Mouse (Mus musculus): ENCODE data around the gene Ascl3. TPM values are rescaled to one million over a fixed set of nuclear protein-coding genes. Genes with fewer than 3 reads are reported as not detected.

The Ascl3 gene
- polyA plus RNA-seq, 1 experiment: 0.70 TPM

DNA sequence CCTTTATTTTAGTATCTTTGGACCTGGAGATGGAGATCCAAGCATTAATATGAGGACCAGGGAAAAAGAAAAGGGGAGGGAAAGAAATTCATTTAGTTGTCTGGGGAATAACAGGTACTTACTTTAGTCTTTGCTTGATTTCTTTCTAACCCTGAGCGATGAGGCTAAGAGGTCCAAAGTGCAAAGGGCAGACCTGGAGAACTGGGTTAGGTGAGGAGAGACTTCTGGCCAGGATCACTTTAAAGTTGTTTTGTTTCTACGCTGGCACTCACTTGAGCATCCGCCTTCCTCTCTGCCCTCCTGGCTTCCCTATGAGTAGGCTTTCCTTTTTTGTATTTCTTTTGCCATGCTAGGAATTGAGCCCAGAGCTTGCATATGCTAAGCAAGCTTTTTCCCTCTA lies 24.8 kb upstream of the Ascl3 start:
- no peaks in the 10 kb centered on the region for H3K27me3 ChIP-seq (ENCODE audit: control insufficient read depth, insufficient read depth, low read length)
- H3K36me3 ChIP-seq (ENCODE audit: control insufficient read depth, insufficient read depth, low read length): no peaks in the 10 kb centered on the region
- 99% methylated on average over 3 of the region's 3 CpGs for WGBS
- H3K27ac ChIP-seq (ENCODE audit: control insufficient read depth, insufficient read depth, low read length): no peak overlapping the region
- no peak for DNase-seq
- TF ChIP-seq CTCF (IDR thresholded peaks at IDR 0.05; ENCODE audit: borderline replicate concordance, control insufficient read depth, extremely low read depth, insufficient read depth, low read length, poor library complexity): no peak
- peaks cover 6% of the 10 kb centered on the region for H3K4me1 ChIP-seq (replicated peaks; ENCODE audit: control insufficient read depth, insufficient read depth, low read length)
- no peak overlapping the region for H3K4me3 ChIP-seq (ENCODE audit: control insufficient read depth, insufficient read depth, low read length)

DNA sequence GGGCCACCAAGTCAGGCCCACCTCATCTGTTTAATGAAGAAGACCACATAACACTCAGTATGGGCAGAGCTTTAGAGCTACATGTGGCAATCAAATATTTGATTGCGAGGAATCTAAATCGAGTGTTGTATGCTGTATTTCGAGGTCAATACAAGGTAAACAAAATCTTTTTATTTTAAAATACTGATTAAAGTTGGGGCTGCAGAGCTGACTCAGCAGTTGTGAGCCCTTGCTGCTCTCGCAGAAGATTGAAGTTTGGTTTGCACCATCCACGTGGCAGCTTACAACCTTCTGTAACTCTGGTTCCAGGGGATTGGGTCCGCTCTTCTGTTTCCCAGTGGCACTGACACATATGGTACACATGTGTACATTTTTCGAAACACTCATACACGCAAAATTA lies 22.5 kb upstream of the Ascl3 start:
- Histone ChIP-seq H3K4me1 (replicated peaks; ENCODE audit: control insufficient read depth, insufficient read depth, low read length) (peaks cover 6% of the 10 kb centered on the region), H3K36me3 (ENCODE audit: control insufficient read depth, insufficient read depth, low read length) (no peaks in the 10 kb centered on the region), H3K4me3 (ENCODE audit: control insufficient read depth, insufficient read depth, low read length) (no peak overlapping the region), H3K27me3 (ENCODE audit: control insufficient read depth, insufficient read depth, low read length) (no peaks in the 10 kb centered on the region), H3K27ac (ENCODE audit: control insufficient read depth, insufficient read depth, low read length) (no peak overlapping the region)
- no peak for TF ChIP-seq CTCF (IDR thresholded peaks at IDR 0.05; ENCODE audit: borderline replicate concordance, control insufficient read depth, extremely low read depth, insufficient read depth, low read length, poor library complexity)
- no peak for TF ChIP-seq POLR2A (IDR thresholded peaks at IDR 0.05; ENCODE audit: control insufficient read depth, extremely low read depth, insufficient read depth, low read length, poor library complexity)
- no peak for DNase-seq
- WGBS: 98% methylated on average over 8 of the region's 8 CpGs

DNA sequence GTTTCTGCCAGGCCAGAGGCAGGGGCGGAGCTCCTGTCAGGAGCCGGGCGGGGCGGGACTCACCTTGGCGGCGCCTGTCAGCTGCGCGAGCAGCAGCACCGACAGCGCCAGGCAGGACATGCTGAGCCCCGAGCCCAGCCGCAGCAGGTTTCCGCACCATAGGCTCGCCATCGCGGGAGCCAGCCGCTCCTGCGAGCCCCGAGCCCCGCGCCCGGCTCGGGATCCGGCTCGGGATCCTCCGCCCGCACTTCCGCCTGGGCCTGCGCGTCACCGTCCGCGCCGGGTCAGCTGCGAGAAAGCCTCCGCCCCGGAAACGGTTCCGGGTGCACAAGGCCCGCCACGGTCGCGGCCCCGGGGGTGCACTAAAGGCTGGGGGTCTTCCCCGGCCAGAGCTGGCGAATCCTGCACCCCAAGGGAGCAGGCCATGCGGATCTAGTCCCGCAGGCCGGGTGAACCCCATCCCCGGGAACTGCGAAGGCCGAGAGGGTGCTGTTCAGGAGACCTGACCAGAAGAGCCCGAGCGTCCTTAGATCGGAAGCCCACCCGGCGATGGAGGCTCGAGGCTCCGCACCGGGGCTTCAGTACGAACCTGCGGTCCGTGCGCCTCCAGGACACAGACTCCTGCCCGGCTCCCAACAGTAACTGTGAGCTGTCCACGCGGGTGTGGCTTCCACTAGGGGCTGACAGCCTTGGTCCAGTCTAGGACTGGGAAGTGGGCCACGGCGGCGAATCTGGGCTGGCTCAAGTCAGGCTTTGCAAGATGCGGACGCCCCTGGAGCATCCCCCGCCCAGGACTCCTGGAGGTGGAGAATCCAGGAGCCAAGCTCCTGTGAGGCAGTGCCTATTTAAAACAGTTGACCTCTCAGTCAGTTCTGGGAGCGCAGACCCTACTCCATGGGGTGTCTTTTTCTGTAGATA lies 20.7 kb upstream of the Ascl3 start, which contains the start of gene Tmem9b:
Tmem9b (minus strand) TSS at position 868 of the 918 bp plus-strand sequence.
- Histone ChIP-seq H3K27ac (ENCODE audit: control insufficient read depth, insufficient read depth, low read length) (no peak within 1 kb of the TSS), H3K36me3 (ENCODE audit: control insufficient read depth, insufficient read depth, low read length) (no peaks in the 10 kb centered on the region), H3K4me3 (ENCODE audit: control insufficient read depth, insufficient read depth, low read length) (peak within 1 kb of the TSS; percentile 86), H3K4me1 (replicated peaks; ENCODE audit: control insufficient read depth, insufficient read depth, low read length) (peaks cover 6% of the 10 kb centered on the region), H3K27me3 (ENCODE audit: control insufficient read depth, insufficient read depth, low read length) (no peaks in the 10 kb centered on the region)
- WGBS: 2% methylated on average over 73 of the region's 74 CpGs
- peak; percentile 86 for DNase-seq
- TF ChIP-seq CTCF (IDR thresholded peaks at IDR 0.05; ENCODE audit: borderline replicate concordance, control insufficient read depth, extremely low read depth, insufficient read depth, low read length, poor library complexity) (0 out of 2 replicates have a peak, but pooled peaks have one; percentile 46), POLR2A (IDR thresholded peaks at IDR 0.05; ENCODE audit: control insufficient read depth, extremely low read depth, insufficient read depth, low read length, poor library complexity) (peak; percentile 86)

DNA sequence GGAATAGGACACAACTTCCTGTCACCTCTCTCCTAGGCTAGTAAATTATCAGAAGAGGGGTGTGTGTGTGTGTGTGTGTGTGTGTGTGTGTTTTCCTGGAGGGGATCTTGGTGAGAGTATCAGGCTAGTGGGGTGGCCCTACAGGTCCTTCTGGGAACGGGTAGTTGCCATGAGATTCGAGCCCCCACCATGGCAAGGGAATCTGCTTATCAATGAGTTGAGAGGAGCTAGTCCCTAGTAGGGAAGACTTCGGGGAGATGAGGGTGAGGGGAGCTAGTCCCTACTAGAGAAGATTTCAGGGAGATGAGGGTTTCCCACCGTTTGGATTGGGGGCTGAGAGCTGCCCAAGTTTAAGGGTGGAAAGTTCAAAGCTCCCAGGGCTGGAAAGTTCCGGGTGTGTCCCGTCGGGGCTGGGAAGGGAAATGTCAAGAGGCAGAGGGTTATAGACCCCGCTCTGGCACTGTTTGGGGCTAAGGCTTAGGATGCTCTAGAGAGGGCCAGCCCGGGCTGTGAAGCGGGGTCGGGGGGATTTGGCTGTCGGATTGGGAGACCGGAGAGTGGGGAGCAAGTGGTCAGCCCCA lies 20.0 kb upstream of the Ascl3 start:
- Histone ChIP-seq H3K27me3 (ENCODE audit: control insufficient read depth, insufficient read depth, low read length) (no peaks in the 10 kb centered on the region), H3K4me3 (ENCODE audit: control insufficient read depth, insufficient read depth, low read length) (peak overlapping the region; percentile 86), H3K4me1 (replicated peaks; ENCODE audit: control insufficient read depth, insufficient read depth, low read length) (peaks cover 6% of the 10 kb centered on the region), H3K27ac (ENCODE audit: control insufficient read depth, insufficient read depth, low read length) (no peak overlapping the region), H3K36me3 (ENCODE audit: control insufficient read depth, insufficient read depth, low read length) (no peaks in the 10 kb centered on the region)
- TF ChIP-seq POLR2A (IDR thresholded peaks at IDR 0.05; ENCODE audit: control insufficient read depth, extremely low read depth, insufficient read depth, low read length, poor library complexity) (no peak), CTCF (IDR thresholded peaks at IDR 0.05; ENCODE audit: borderline replicate concordance, control insufficient read depth, extremely low read depth, insufficient read depth, low read length, poor library complexity) (no peak)
- DNase-seq: no peak
- 5% methylated on average over 13 of the region's 13 CpGs for WGBS

DNA sequence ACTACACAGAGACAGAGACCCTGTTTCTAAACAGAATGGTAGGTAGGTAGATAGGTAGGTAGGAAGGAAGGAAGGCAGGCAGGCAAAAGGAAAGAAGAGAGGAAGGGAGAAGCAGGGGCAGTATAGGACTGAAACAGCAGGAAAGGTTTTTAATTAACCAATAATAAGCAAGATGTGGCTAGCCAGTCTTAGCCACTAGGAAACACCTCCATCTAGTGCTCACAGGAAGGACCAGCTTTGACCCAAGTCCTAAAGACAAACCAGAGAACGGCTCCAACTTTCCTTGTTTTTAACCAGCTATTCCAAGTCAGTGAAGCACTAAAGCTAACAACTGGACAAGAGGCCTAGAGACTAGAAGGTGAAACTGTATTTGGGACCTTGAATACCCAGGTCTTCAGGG lies 16.2 kb upstream of the Ascl3 start:
- WGBS: 91% methylated on average over 1 of the region's 1 CpGs
- peaks cover 20% of the 10 kb centered on the region for H3K36me3 ChIP-seq (ENCODE audit: control insufficient read depth, insufficient read depth, low read length)
- peaks cover 6% of the 10 kb centered on the region for H3K4me1 ChIP-seq (replicated peaks; ENCODE audit: control insufficient read depth, insufficient read depth, low read length)
- H3K4me3 ChIP-seq (ENCODE audit: control insufficient read depth, insufficient read depth, low read length): no peak overlapping the region
- H3K27me3 ChIP-seq (ENCODE audit: control insufficient read depth, insufficient read depth, low read length): no peaks in the 10 kb centered on the region
- TF ChIP-seq CTCF (IDR thresholded peaks at IDR 0.05; ENCODE audit: borderline replicate concordance, control insufficient read depth, extremely low read depth, insufficient read depth, low read length, poor library complexity) (no peak), POLR2A (IDR thresholded peaks at IDR 0.05; ENCODE audit: control insufficient read depth, extremely low read depth, insufficient read depth, low read length, poor library complexity) (no peak)
- no peak for DNase-seq
- no peak overlapping the region for H3K27ac ChIP-seq (ENCODE audit: control insufficient read depth, insufficient read depth, low read length)

DNA sequence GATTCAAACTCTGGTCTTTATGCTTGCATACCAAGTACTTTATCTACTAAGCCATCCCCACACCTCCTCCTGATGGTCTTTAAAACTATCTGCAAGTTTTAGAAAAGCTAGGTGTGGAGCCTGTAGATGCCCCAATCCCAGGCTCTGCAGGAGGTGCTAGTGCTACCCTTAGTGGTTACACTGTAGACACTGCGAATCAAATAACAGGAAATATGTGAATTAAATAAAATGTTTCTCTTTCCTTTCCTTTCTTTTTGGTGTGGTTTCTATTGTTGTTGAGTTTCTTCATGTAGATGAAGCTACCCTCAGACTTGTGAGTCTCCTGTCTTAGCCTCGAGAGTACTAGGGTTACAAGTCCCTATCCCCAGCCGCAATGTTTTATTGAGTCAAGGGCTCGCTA lies 10.2 kb upstream of the Ascl3 start:
- peaks cover 41% of the 10 kb centered on the region for H3K36me3 ChIP-seq (ENCODE audit: control insufficient read depth, insufficient read depth, low read length)
- peaks cover 3% of the 10 kb centered on the region for H3K4me1 ChIP-seq (replicated peaks; ENCODE audit: control insufficient read depth, insufficient read depth, low read length)
- TF ChIP-seq POLR2A (IDR thresholded peaks at IDR 0.05; ENCODE audit: control insufficient read depth, extremely low read depth, insufficient read depth, low read length, poor library complexity) (no peak), CTCF (IDR thresholded peaks at IDR 0.05; ENCODE audit: borderline replicate concordance, control insufficient read depth, extremely low read depth, insufficient read depth, low read length, poor library complexity) (no peak)
- no peak for DNase-seq
- no peaks in the 10 kb centered on the region for H3K27me3 ChIP-seq (ENCODE audit: control insufficient read depth, insufficient read depth, low read length)
- WGBS: 34% methylated on average over 4 of the region's 4 CpGs
- H3K27ac ChIP-seq (ENCODE audit: control insufficient read depth, insufficient read depth, low read length): peak overlapping the region; percentile 21; the same call in 1 of the 2 replicates
- H3K4me3 ChIP-seq (ENCODE audit: control insufficient read depth, insufficient read depth, low read length): no peak overlapping the region
